Mouse (Mus musculus) right cerebral cortex, postnatal 36 days (tissue): ENCODE data around the gene Ccnl1.
A peak's percentile ranks its signal among the peaks of the same experiment; 100 is the strongest.

Source experiments
- DNase-seq, 2 experiments: peaks; one replicate each; pipeline ENCODE4 v3.0.0; 2022; ENCODE audit warnings: low spot score in 2 of 2, mixed read lengths in 1 of 2

The Ccnl1 gene

GRCm38 (mm10) chr3:65959416-65960001, 1.5 kb upstream of the Ccnl1 start:
- DNase-seq = no peak

DNA sequence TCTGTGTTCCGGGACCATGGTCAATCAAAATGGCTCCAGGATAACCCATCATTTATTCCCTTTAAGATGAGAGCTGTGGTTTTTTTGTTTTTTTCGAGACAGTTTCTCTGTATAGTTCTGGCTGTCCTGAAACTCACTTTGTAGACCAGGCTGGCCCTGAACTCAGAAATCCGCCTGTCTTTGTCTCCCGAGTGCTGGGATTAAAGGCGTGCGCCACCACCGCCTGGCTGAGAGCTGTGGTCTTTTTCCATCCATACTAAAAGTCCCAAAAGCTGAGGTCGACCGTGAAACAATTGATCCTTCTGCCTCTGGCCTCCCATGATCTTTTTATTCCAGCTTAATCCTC, 764 bp upstream of the Ccnl1 start:
- no peak for DNase-seq

- DNase-seq = peak; percentile 23 to 36
Observed at GRCm38 (mm10) chr3:65957271-65958101, 563 bp downstream of the Ccnl1 start.

GRCm38 (mm10) chr3:65954499-65955391, 3.3 kb downstream of the Ccnl1 start:
- DNase-seq = no peak

- no peak for DNase-seq
Observed at GRCm38 (mm10) chr3:65950831-65951365, 7.2 kb downstream of the Ccnl1 start.

DNA sequence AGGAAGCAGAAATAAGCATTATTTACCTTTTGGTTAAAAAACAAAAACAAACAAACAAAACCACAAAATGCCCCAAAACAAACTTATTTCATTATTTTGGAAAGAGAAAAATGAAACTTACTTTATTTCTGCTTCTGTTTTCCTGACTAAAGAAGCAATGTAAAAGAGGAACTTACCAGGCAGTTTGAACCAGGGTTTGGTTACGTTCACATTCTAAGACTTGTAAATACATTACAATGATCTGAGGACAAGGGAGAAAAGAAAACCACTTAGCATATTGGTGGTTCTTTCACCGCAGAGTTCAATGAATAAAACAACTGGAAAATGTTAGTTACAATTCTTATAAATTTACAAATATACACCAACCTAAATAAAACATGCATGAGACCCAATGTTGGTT, 7.7 kb downstream of the Ccnl1 start:
- DNase-seq = no peak

DNA sequence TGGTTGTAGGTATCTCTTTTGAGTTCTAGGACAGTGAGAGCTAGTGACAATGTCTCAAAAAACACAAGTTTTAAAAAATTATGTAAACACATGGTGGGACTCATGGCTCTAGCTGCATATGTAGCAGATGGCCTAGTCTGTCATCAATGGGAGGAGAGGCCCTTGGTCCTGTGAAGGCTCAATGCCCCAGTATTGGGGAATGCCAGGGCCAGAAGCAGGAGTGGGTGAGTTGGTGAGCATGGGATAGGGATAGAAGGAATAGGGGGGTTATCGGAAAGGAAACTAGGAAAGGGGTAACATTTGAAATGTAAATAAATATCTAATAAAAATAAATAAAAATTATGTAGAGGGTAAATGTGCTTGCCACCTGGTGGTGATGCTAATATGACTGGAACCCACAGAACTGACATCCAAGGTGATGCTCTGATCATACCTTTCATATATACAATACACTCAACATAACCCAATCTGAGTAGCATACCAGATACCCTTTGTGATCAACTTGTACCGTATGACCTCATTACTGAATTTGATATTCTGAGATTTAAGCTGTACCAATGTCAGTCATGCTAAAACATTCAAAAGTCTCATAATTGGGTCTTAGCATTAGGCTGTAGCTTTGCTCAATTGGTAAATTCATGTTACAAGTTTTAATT, 12.6 kb downstream of the Ccnl1 start:
- no peak for DNase-seq

- DNase-seq = no peak
Observed at GRCm38 (mm10) chr3:65944713-65945112, 13.3 kb downstream of the Ccnl1 start.

DNA sequence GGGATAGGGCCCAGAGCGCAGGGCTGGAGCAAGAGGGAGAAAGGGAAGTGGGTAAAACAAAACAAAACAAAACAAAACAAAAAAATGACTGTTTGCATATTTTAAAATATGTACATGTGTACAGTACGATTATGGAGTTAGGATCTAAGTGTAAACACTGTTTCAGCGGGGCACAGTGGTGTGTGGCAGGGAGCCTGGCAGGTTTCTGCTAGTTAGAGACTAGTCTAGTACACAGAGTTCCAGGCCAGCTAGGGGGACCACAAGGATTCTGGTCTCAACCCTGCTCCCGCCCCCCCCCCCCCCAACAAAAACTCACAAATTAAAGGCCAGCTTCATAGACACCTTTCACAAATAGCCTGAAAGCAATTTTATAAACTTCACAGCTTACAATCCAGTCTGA, 14.6 kb downstream of the Ccnl1 start:
- no peak for DNase-seq

DNA sequence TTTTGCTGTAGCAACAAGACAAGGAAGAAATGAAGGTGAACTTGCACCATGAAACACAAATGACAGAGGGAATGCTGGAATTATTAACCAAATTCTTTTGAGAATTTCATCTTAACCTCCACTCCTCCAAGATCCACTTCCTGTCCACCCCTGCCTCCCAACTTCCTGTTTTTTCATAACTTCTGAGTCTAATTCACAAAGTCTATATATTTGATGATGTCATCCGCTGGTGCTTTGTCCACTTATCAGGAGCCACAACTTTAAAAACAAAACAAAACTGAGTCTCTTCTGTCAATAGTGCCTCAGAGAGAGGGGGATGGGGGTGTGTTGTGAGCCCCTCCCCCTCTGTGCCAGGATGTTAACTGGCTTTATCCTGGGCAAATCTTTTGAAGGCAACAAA, 17.0 kb downstream of the Ccnl1 start:
- no peak for DNase-seq

DNA sequence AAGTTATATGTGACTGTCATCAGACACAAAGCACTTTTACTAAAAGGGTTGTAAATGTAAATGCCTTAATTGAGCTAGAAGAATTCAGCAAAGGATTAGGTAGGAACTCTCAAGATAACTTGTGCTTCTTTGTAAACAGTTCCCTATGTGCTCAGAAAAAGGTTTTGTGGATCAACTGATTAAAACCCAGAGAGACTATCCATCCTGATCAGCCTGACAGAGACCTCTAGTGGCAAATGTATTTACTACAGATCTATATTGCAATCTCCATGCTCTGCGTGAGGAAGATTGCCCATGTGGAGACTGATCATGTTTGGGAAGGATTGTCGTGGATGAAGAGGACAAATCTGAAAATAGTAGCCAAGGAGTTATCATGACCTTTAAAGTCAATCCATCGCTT, 19.8 kb downstream of the Ccnl1 start:
- DNase-seq = no peak

DNA sequence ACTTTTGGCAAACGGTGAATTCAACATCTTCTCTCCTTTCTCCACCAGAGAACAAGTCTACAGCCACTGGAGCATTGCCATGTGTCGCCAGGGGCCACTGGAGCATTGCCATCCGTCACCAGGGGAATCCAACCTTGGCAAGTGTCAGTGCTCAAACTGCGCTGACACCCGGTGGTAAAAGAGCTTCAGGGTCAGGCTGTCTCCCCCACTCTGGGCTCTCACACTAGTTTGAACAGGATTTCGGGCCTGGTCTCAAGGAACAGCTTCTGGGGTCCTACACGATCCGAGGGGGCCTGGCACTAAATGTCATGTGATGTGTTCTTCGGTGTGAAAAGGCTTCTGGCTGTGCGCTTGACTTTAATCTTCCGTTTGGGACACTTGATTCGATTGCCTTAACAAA, 21.7 kb downstream of the Ccnl1 start:
- DNase-seq = no peak

GRCm38 (mm10) chr3:65935153-65935552, 22.9 kb downstream of the Ccnl1 start:
- no peak for DNase-seq

GRCm38 (mm10) chr3:65933726-65934125, 24.3 kb downstream of the Ccnl1 start:
- DNase-seq = no peak

GRCm38 (mm10) chr3:65931542-65931941, 26.5 kb downstream of the Ccnl1 start:
- DNase-seq = no peak

DNA sequence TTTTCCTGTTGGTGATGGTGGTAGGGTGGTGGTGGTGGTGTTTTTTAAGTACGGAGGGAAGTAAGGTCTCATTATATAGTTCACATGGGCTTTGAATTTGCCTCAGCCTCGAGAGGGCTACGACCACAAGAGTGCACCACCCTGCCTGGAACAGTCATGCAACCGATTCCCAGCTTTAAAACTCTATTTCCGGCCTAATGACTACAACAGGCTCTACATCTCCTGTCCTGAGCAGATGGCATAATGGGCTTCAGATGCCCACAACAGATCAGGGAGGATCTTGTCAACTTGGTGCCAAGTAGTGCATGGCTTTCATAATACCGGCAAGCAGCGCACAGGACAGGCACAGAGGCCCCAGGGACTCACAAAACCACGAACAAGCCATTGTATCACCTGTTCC, 27.4 kb downstream of the Ccnl1 start:
- no peak for DNase-seq

GRCm38 (mm10) chr3:65929821-65930633, 28.0 kb downstream of the Ccnl1 start:
- DNase-seq = peak; percentile 43 to 61

- DNase-seq = peak; percentile 60 to 62
Observed at GRCm38 (mm10) chr3:65929304-65929783, 28.7 kb downstream of the Ccnl1 start.

DNA sequence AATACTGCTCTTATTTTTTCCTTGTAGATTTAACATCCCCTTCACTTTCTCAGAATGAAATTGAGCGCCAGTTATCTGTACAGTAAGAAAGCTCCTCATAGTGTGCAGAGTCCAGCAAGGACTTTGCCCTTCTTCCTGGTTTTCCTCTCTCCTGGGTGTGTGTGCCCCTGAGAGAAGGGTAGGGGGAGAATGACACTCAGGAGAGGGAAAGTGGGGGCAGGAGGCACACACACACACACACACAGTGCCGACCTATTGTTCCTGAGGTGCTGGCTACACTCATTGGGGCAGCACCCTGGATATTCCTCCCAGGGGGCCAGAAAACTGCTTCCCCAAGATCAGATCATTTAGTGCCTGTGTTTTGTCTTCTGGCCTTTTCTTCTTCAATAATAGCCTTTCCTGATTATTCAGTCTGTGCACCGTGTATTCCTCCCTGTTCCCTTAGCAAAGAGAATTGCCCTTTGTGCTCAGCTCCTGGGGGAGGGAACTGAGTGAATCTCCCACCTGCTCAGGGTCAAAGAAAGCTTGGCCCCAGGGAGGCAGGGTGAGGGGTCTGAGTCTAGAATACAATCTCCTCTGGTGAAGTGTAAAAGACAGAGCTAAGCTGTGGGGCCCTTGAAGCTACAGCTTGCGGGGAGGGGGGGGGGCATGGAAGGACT, 29.3 kb downstream of the Ccnl1 start:
- no peak for DNase-seq

- no peak for DNase-seq
Observed at GRCm38 (mm10) chr3:65927685-65928084, 30.4 kb downstream of the Ccnl1 start.
